Mouse (Mus musculus) central nervous system, embryonic 18 days (tissue): ENCODE results near the gene Zmym2. TPM values are rescaled to one million over a fixed set of nuclear protein-coding genes. Genes with fewer than 3 reads are reported as not detected.

Source experiments
- polyA plus RNA-seq: library from polyadenylated mRNA; depleted of rRNA; stranded (reverse); fragments of >200 nt; gene quantifications from 2 replicates; pipeline ENCODE4 v1.2.3, GENCODE M21; 2012; rRNA removed

Gene Zmym2
- 61.6 and 65.6 TPM in 2 replicates for polyA plus RNA-seq

GRCm38 (mm10) chr14:56886594-56887513 lies at the start of gene Zmym2:
Zmym2 (plus strand) TSS chr14:56886653.

Other genes starting within 250 kb of the Zmym2 start
- gene Mphosph8, start 218.4 kb upstream of the Zmym2 start, polyA plus RNA-seq = 28.4 and 31.0 TPM in 2 replicates
- 62.5 and 71.8 TPM in 2 replicates for gene Pspc1, start 108.3 kb upstream of the Zmym2 start, polyA plus RNA-seq
- gene Zmym5, start 74.9 kb upstream of the Zmym2 start, polyA plus RNA-seq = 29.7 and 32.0 TPM in 2 replicates
- gene Gja3, start 171.4 kb downstream of the Zmym2 start, polyA plus RNA-seq = 0.41 and 1.0 TPM in 2 replicates
- gene Gjb2, start 218.0 kb downstream of the Zmym2 start, polyA plus RNA-seq = 4.0 and 4.9 TPM in 2 replicates
- 0.04 and 0.08 TPM in 2 replicates for gene Gm4491, start 229.2 kb downstream of the Zmym2 start, polyA plus RNA-seq
- 9.0 and 15.1 TPM in 2 replicates for gene Gjb6, start 247.0 kb downstream of the Zmym2 start, polyA plus RNA-seq